Mouse (Mus musculus): Measurements from ENCODE around the gene Fcamr.

DNA sequence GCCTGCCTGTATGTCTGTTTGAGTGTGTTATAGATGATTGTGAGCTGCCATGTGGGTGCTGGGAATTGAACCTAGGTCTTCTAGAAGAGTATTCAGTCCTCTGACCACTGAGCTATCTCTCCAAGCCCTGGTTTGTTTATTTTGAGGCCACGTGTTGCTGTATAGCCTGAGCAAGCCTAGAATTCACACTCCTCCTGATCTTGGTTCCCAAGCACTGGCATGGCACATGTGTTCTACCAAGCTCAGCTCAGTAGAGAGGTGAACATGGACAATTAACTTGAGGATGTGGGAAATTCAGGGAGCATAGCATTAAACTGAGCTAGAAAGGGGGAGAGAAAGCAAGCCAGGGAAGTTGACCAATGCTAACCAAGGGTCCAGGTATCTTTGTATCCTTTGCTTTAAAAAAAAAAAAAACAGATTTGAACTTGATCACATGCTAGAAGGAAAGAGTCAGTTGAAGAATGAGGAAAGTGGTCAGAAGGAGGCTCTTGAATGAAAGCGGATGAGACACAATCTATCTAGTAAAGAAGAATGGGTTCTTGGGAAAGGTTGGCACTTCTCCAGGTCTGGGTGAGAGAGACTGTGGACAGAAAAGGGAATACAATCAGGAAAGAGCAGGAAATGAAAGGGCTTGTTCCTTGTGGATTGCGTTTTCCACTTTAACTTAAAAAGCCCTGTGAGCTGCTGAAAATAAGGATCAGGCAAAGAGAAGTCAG is 38.5 kb upstream of the Fcamr start:
- TF ChIP-seq CTCF (IDR thresholded peaks at IDR 0.05; ENCODE audit: borderline replicate concordance, insufficient read depth, low read length) (no peak), POLR2A (IDR thresholded peaks at IDR 0.05; ENCODE audit: low read depth, low read length) (no peak)
